Mouse (Mus musculus): ENCODE results near the gene Pkig.
"Not testable (repeated sequence)": the region's sequence is repeated elsewhere in the genome, so short reads cannot be mapped to it uniquely, and the experiment has no call there.

The Pkig gene

GRCm38 (mm10) chr2:163657975-163658886 lies at the start of gene Pkig:
TSS of gene Pkig (plus strand) at chr2:163658386.
- POLR2A ChIA-PET = interaction anchor here (0.5 to 6.2 kb wide), 30 partner anchors 10 to 1083 kb away, joined by 3 to 79 read pairs (median 4); partner anchors contain the start of genes Serinc3 (in 3 of the 4), Fitm2 (in 1 of the 4) and Srsf6 (in 1 of the 4)
- CTCF ChIA-PET = interaction anchor here (0.6 to 1.9 kb wide), 9 partner anchors 11 to 745 kb away, joined by 3 to 15 read pairs (median 4); no protein-coding TSS in a partner anchor

GRCm38 (mm10) chr2:163609281-163609975 lies 48.8 kb upstream of the Pkig start:
- POLR2A ChIA-PET = interaction anchor here in 3 of 4 experiments (0.5 to 2.3 kb wide), 9 partner anchors 9 to 384 kb away, joined by 3 to 5 read pairs (median 3); no protein-coding TSS in a partner anchor
- CTCF ChIA-PET = interaction anchor here in 2 of 4 experiments (0.9 to 5.0 kb wide), 4 partner anchors 11 to 24 kb away, joined by 3 to 28 read pairs (median 6); no protein-coding TSS in a partner anchor

DNA sequence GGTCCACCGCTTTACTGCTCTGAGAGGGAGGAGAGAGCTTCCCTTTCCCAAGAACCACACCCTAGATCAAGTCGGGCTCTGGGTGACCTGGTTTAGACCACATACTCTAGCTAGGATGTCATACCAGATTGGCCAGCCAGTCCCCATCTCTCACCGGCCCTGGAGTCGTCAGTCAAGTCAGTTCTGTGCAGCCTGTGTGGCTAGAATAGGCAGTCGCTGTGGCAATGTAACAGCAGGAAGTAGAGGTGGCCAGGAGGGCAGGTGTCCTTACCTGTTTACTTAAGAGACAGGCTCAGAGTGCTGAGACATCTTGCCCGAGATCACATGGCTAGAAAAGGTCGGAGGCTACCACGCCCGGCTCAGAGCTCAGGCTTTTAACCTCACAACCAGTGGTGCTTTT lies 47.0 kb upstream of the Pkig start:
- ChIA-PET POLR2A (interaction anchor here in 2 of 4 experiments (0.6 to 1.6 kb wide), 4 partner anchors 9 to 65 kb away, joined by 3 to 7 read pairs (median 5); partner anchors contain the start of gene Ttpal (in 1 of the 2)), CTCF (interaction anchor here in 2 of 4 experiments (2.8 to 5.0 kb wide), 2 partner anchors 12 kb away, joined by 7 to 28 read pairs; no protein-coding TSS in a partner anchor)

GRCm38 (mm10) chr2:163613206-163613605 lies 45.0 kb upstream of the Pkig start:
- ChIA-PET CTCF (interaction anchor here in 1 of 4 experiments (1.0 kb wide), 1 partner anchor 78 kb away, joined by 3 read pairs; no protein-coding TSS in a partner anchor), POLR2A (interaction anchor here in 1 of 4 experiments (0.6 kb wide), 1 partner anchor 1156 kb away, joined by 3 read pairs; no protein-coding TSS in a partner anchor)

- ChIA-PET CTCF (interaction anchor here in 2 of 4 experiments (0.6 to 1.4 kb wide), 3 partner anchors 79 to 1577 kb away, joined by 3 to 4 read pairs (median 3); no protein-coding TSS in a partner anchor), POLR2A (no interaction called here)
Measured at GRCm38 (mm10) chr2:163613990-163614389, 44.2 kb upstream of the Pkig start.

- POLR2A ChIA-PET = interaction anchor here in 2 of 4 experiments (0.6 to 5.7 kb wide), 5 partner anchors 8 to 140 kb away, joined by 3 to 43 read pairs (median 5); no protein-coding TSS in a partner anchor
- CTCF ChIA-PET = interaction anchor here in 3 of 4 experiments (0.6 to 1.4 kb wide), 4 partner anchors 16 to 103 kb away, joined by 3 read pairs; no protein-coding TSS in a partner anchor
Measured at GRCm38 (mm10) chr2:163615401-163615800, 42.8 kb upstream of the Pkig start.

DNA sequence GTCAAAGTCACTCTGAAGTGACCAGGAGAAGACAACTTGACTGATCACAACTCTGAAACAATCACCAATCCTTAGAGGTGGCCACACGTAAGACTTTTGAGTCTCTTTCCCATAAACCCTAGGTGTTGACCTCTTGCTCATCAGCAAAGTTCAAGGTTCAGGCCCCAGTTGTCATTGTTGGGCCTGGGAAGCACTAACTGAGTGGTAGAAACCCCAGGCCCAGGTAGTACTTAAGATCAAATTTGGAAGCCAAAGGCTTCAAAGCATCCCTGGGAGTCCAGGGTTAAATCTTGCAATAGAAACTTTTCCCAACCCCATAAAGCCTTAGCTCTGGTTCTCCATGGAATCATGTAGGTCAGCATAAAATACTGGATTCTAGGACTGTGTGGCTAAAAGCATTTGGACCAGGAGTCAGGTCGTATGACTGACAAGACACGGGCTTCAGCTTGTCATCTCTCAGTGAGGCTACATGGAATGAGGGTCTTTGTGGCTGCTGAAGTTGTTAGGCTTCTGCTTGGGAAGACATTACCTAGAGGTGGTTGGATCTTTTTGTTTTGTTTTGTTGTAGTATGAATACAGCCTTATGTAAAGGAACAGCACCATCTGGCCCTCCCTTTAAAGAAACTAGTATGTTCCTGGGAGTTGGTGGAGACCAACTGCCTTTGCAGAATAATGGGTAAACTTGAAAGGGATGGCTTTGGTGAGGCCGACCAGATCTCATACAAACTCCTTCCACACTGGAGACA lies 42.1 kb upstream of the Pkig start:
- ChIA-PET CTCF (interaction anchor here in 2 of 4 experiments (0.6 to 1.4 kb wide), 2 partner anchors 17 to 24 kb away, joined by 3 read pairs; no protein-coding TSS in a partner anchor), POLR2A (interaction anchor here in 2 of 4 experiments (0.6 to 5.7 kb wide), 11 partner anchors 8 to 141 kb away, joined by 3 to 43 read pairs (median 3); partner anchors contain the start of gene Ttpal (in 1 of the 2))

GRCm38 (mm10) chr2:163616652-163617227 lies 41.4 kb upstream of the Pkig start:
- CTCF ChIA-PET = no interaction called here
- POLR2A ChIA-PET = interaction anchor here in 3 of 4 experiments (0.7 to 5.7 kb wide), 13 partner anchors 9 to 45 kb away, joined by 3 to 43 read pairs (median 4); partner anchors contain the start of gene Ttpal (in 1 of the 3)

DNA sequence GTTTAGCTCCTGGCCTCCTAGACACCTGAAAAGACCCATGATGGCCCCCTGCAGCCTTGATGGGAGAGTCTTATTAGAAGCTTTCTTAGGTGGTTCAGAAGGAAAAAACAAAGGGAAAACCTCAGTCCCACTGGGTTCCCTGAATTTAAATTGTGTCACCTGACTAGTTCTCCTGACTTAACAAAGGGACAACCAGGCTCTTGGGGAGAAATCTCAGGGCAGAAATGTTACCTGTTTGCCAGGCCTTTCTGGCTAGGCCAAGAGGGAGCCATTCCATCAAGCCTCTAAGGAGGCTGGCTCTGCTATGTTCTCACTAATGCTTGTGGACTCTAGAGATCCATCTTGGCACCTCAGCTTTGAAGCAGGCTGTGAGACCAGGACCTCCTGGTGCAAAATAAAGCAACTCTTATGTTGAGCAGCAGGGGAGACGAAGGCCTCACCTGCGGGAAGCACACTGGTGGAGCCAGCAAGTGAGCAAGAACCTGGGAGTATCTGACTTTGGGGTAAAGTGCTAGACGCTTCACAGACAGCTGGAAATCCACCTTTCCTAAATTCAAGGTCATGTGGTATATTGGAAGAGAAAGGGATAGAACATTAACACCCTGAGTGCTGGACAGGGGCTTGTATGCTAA lies 40.8 kb upstream of the Pkig start:
- POLR2A ChIA-PET = interaction anchor here in 3 of 4 experiments (0.7 to 5.7 kb wide), 14 partner anchors 7 to 44 kb away, joined by 3 to 43 read pairs (median 4); partner anchors contain the start of gene Ttpal (in 1 of the 3)

DNA sequence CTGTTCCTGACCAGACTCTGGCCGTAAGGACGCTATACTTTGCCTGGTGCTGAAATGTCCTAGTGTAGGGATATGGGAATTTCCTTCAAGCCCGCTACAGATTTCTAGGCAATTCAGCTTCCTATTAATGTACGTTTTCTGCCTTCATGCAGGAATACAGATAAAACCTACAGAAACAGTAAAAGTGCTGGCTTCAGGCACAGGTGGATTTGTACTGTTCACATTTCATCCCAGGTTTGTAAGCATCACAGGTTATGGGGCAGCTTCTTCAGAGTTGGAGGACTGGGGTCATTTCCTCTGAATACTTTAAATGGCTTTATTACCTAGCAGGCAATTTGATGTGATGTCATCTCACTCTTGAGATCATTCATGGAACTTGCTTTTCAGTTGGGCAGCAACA lies 40.3 kb upstream of the Pkig start:
- ChIA-PET POLR2A (interaction anchor here in 2 of 4 experiments (0.8 to 5.7 kb wide), 6 partner anchors 8 to 83 kb away, joined by 3 to 43 read pairs (median 8); no protein-coding TSS in a partner anchor), CTCF (interaction anchor here in 1 of 4 experiments (1.0 kb wide), 1 partner anchor 220 kb away, joined by 3 read pairs; no protein-coding TSS in a partner anchor)

More for the DNA sequence above, 40.8 kb upstream of the Pkig start:
- CTCF ChIA-PET = no interaction called here

GRCm38 (mm10) chr2:163620451-163620850 lies 37.7 kb upstream of the Pkig start:
- ChIA-PET POLR2A (interaction anchor here in 1 of 4 experiments (1.2 to 12.1 kb wide), 3 partner anchors 13 to 25 kb away, joined by 3 to 106 read pairs (median 4); partner anchors contain the start of gene Serinc3), CTCF (interaction anchor here in 1 of 4 experiments (0.6 kb wide), 1 partner anchor 11 kb away, joined by 4 read pairs; no protein-coding TSS in a partner anchor)

- POLR2A ChIA-PET = interaction anchor here in 2 of 4 experiments (0.6 to 12.1 kb wide), 7 partner anchors 10 to 433 kb away, joined by 3 to 106 read pairs (median 4); partner anchors contain the start of gene Serinc3 (in 1 of the 2)
- CTCF ChIA-PET = not testable (repeated sequence)
Measured at GRCm38 (mm10) chr2:163621401-163621800, 36.8 kb upstream of the Pkig start.

DNA sequence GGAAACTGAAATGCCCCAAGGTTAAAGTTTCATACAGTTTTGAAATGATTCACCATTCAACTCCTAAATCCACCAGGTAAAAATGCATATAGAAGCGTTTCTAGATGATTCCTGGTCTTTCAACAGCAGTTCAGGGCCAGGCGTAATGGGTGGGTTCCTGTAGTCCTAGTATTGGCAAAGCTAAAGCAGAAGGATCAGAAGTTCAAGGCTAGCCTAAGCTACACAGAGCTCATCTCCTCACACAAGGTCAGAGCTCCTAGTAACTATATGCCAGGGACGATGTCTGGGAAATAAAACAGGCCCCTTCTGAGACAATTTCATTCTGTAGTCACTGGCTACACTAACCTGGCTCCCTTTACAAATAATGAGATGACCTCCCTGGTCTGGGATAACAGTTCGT lies 27.0 kb upstream of the Pkig start:
- ChIA-PET POLR2A (interaction anchor here (0.5 to 12.1 kb wide), 16 partner anchors 9 to 263 kb away, joined by 3 to 106 read pairs (median 4); partner anchors contain the start of genes Serinc3 (in 2 of the 4) and Pkig (in 1 of the 4)), CTCF (interaction anchor here in 3 of 4 experiments (0.6 to 1.7 kb wide), 8 partner anchors 9 to 96 kb away, joined by 3 to 9 read pairs (median 4); partner anchors contain the start of genes Pkig (in 1 of the 3) and Ttpal (in 1 of the 3))

DNA sequence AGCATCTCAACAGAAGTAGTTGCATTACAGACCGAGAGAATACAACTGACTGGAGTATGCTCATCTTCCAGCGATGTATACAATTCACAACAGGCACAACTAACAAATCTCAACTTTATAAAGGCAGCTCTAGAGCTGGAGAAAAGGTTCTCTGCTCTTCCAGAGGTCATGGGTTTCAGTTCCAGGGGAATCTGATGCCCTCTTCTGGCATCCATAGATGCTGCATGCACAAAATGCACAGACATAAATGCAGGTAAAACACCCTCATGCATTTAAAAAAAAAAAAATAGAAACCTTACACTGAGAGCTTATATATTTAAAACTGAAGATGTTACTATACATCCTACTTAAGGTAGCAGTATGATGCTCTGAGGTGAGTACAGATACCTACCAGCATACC lies 26.5 kb upstream of the Pkig start:
- POLR2A ChIA-PET = interaction anchor here in 3 of 4 experiments (0.5 to 12.1 kb wide), 17 partner anchors 8 to 263 kb away, joined by 3 to 106 read pairs (median 4); partner anchors contain the start of genes Serinc3 (in 2 of the 3) and Pkig (in 1 of the 3)
- CTCF ChIA-PET = interaction anchor here in 3 of 4 experiments (0.6 to 1.7 kb wide), 10 partner anchors 10 to 639 kb away, joined by 3 to 9 read pairs (median 4); partner anchors contain the start of genes Pkig (in 1 of the 3) and Ttpal (in 1 of the 3)

GRCm38 (mm10) chr2:163634211-163634610 lies 24.0 kb upstream of the Pkig start:
- ChIA-PET POLR2A (interaction anchor here in 1 of 4 experiments (1.0 to 1.3 kb wide), 3 partner anchors 17 to 44 kb away, joined by 3 to 5 read pairs (median 3); no protein-coding TSS in a partner anchor), CTCF (no interaction called here)

- POLR2A ChIA-PET = interaction anchor here in 1 of 4 experiments (0.8 to 1.9 kb wide), 5 partner anchors 8 to 152 kb away, joined by 3 to 6 read pairs (median 3); partner anchors contain the start of gene Pkig
- CTCF ChIA-PET = no interaction called here
Measured at GRCm38 (mm10) chr2:163636057-163636456, 22.1 kb upstream of the Pkig start.
